Mouse (Mus musculus): Measurements from ENCODE around the gene Kitl.

Gene Kitl

GRCm38 (mm10) chr10:100026778-100027177, 11.3 kb downstream of the Kitl start:
- in situ Hi-C loops (cut with MseI, MboI) = no loop called here

- in situ Hi-C loops (cut with MseI, MboI) = no loop called here
Measured at GRCm38 (mm10) chr10:100030385-100030784, 15.0 kb downstream of the Kitl start.

- in situ Hi-C loops (cut with MseI, MboI) = no loop called here
Measured at GRCm38 (mm10) chr10:100030980-100031516, 15.6 kb downstream of the Kitl start.

DNA sequence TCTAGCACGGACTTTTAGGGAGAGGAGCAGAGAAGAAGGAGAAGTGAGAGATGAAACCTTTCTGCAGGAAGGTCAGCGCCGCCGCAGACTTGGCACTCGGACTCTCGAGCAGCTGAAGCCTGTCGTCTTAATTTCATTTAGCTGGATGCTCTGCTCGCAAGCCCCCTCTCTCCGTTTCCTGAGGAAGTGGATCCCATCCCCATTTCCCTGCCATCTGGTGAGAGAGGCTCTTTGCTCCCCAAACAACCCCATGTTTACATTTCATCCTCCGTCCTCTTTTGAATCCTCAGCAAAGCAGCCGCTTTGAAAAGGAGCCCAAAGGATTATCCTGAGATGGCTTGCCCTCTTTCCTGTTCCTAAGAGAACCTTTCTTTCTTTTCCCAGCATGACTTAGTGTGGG, 16.2 kb downstream of the Kitl start:
- in situ Hi-C loops (cut with MseI, MboI) = no loop called here

GRCm38 (mm10) chr10:100032566-100032965, 17.1 kb downstream of the Kitl start:
- in situ Hi-C loops (cut with MseI, MboI) = no loop called here

GRCm38 (mm10) chr10:100036021-100036420, 20.6 kb downstream of the Kitl start:
- in situ Hi-C loops (cut with MseI, MboI) = no loop called here

- in situ Hi-C loops (cut with MseI, MboI) = no loop called here
Measured at GRCm38 (mm10) chr10:100038342-100038898, 23.0 kb downstream of the Kitl start.

DNA sequence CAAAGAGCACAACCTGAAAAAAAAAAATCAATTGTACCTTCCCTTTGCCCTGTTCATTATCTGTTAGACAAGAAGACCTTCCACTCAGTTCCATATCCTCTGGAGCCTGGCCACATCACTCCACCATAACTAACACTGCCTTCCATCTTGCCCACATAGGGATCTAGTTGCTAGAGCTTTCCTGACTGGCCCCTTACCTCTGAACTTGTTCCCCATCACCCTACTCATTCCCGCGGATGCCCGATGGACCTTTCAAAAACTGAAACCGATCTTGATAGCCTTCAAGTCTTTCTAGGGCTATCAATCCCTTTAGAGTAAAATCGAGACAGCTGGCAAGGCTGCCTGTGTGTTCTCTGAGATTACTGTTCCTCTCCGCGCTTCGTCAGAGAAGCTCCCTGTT, 23.6 kb downstream of the Kitl start:
- in situ Hi-C loops (cut with MseI, MboI) = no loop called here

DNA sequence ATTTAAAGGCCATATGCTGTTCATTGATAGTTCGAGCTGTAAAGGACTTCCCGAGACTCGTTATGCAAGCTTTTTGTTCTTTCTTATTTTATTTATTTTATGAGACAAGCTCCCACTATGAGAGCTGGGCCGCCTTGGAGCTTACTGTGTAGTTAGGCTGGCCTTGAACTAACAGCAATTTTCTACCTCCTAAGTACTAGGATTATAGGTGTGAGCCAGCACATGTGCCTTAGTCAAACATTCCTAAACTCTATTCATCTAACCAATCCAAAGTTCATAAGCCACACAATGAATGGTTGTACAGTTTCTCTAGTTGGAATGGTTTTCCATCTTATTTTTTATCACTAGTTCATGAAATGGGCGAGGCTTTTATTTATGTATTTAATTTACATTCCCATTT, 28.3 kb downstream of the Kitl start:
- in situ Hi-C loops (cut with MseI, MboI) = no loop called here

DNA sequence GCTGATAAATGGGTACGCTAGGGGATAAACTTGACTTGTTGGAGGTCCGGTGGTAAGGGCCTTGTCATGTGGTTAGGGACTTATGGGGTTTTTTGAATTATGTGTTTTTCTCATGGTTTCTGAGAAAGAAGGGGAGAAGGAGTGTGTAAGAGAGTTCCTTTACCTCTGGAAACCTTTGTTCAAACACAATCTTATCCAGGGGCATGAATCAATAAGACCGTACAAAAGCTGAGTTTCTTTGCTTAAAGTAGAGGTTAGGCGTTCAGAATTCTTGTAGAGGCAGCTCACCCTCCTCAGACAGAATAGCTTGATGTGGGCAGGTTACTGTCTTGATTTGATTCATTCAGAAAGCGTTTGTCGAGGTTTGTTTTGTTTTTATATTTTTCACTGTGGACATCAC, 28.7 kb downstream of the Kitl start:
- in situ Hi-C loops (cut with MseI, MboI) = no loop called here

- in situ Hi-C loops (cut with MseI, MboI) = no loop called here
Measured at GRCm38 (mm10) chr10:100051146-100051783, 35.8 kb downstream of the Kitl start.

DNA sequence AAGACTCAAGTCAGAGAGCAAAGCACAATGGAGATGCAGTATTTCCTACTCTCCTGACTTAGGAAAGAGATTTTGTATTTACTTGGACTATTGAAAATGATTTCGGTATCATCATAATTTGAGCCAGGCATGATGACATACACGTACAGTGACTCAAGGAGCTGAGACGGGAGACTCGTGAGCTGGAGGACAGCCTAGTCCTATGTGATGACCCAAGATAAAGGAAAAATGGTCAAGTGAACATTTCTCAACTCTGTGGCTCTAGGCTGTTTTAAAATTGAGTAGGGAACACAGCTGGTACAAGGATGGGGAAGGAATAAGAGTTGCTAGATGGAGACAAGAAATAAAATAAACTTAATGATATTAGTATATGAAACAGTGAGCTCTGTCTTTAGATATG, 37.0 kb downstream of the Kitl start:
- in situ Hi-C loops (cut with MseI, MboI) = no loop called here

DNA sequence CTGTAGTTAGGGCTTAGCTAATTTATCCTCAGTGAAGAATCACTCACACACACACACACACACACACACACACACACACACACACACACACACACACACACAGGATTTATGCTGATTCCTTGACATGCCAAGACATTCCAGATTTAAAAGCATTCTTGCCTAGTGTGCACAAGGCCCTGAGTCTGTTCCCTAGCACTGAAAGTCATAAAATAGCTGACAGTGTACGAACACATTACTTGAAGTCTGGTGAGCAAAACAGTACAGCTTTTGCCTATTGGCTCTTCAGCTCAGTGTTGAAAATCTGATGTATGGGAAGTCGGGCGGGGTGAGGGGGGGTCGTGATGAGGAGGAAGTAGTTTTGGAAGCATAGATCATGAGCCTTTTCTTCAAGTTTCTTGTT, 37.5 kb downstream of the Kitl start:
- in situ Hi-C loops (cut with MseI, MboI) = no loop called here

GRCm38 (mm10) chr10:100054006-100054405, 38.6 kb downstream of the Kitl start:
- in situ Hi-C loops (cut with MseI, MboI) = no loop called here

DNA sequence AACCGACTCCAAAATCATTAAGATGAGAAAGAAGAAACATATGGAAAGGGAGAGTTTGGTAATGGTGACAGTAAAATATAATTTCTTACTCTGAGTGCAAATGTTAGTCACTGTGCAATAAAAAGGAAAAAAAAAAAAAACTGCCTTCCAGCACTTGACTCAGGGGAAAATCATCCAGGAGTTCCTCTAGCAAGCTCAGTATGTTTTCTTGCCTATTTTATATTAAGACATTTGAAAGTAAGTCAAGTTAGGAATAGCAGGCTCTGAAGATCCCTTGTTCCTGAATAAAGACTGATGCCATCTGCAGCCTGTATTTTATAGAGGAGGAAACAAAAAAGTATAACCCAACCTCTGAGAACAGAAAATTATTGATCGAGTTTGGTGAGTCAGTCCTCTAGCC, 39.7 kb downstream of the Kitl start:
- in situ Hi-C loops (cut with MseI, MboI) = no loop called here

GRCm38 (mm10) chr10:100057106-100057623, 41.7 kb downstream of the Kitl start:
- in situ Hi-C loops (cut with MseI, MboI) = no loop called here

DNA sequence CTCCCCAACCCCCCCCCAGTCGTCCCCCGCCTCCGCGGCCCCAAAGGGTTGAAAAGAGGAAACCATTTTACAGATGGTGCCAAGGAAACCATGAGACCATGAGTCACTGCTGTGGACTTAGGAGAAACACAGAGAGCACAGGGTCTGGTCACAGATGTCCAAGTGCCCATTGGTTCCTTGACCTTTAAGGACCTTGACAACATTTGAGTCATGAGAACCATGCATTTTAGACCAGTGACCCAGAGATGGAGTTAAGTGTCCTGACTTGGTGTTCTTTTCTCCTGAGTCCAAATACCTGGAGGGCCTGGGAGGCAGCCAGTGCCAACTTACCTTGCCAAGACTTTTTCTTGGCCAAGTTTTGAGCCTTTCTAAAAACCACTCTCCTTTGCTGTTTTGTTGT, 43.9 kb downstream of the Kitl start:
- in situ Hi-C loops (cut with MseI, MboI) = no loop called here

- in situ Hi-C loops (cut with MseI, MboI) = no loop called here
Measured at GRCm38 (mm10) chr10:100065529-100066301, 50.3 kb downstream of the Kitl start.

- in situ Hi-C loops (cut with MseI, MboI) = no loop called here
Measured at GRCm38 (mm10) chr10:100066374-100066773, 50.9 kb downstream of the Kitl start.

GRCm38 (mm10) chr10:100072641-100073040, 57.2 kb downstream of the Kitl start:
- in situ Hi-C loops (cut with MseI, MboI) = no loop called here

- in situ Hi-C loops (cut with MseI, MboI) = no loop called here
Measured at GRCm38 (mm10) chr10:100073092-100073491, 57.7 kb downstream of the Kitl start.

DNA sequence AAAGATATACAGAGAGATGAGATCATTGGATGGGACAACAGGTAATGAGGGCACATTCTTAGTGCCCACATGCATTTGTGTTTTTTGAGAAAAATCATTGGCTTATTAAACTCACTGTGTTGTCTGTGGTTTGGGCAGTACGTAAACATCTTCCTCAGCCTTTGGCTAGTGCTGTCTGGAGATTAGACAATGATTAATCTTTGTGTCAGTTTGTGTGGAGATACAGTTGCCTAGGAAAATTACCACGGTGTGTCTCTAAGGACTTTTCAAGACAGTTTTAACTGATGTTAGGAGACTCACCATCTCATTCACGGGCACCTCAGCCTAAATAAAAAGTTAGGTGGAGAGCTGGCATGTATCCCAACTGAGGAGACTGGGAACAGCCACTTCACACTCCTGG, 85.7 kb downstream of the Kitl start:
- in situ Hi-C loops (cut with MseI, MboI) = no loop called here

- in situ Hi-C loops (cut with MseI, MboI) = no loop called here
Measured at GRCm38 (mm10) chr10:100111209-100111608, 95.8 kb downstream of the Kitl start.
